Mouse (Mus musculus) thymus, postnatal 4 days (tissue): ENCODE results near the gene Cdh12.

ENCODE experiments used
- DNase-seq: peaks from one replicate; pipeline ENCODE4 v3.0.0; 2021

Cdh12 gene

DNA sequence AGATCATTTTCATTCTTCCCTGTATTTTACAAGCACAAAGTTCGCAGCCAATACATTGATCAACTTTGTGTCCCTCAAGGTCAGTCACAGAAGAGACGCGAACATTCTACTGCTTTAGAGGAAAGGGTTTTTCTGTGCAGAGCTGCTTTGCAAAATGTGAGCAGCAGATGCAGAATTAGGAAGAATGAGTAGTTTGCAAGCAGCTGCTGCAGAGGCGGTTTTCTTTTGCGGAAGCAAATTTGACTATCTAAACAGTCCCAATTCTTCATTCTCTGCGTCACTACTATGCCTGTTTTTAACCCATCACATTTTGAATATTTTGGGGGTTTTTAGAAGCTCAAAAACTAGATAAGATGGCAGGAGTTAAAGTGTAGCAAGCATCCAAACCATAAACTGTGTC is 956.1 kb downstream of the Cdh12 start:
- no peak for DNase-seq

DNA sequence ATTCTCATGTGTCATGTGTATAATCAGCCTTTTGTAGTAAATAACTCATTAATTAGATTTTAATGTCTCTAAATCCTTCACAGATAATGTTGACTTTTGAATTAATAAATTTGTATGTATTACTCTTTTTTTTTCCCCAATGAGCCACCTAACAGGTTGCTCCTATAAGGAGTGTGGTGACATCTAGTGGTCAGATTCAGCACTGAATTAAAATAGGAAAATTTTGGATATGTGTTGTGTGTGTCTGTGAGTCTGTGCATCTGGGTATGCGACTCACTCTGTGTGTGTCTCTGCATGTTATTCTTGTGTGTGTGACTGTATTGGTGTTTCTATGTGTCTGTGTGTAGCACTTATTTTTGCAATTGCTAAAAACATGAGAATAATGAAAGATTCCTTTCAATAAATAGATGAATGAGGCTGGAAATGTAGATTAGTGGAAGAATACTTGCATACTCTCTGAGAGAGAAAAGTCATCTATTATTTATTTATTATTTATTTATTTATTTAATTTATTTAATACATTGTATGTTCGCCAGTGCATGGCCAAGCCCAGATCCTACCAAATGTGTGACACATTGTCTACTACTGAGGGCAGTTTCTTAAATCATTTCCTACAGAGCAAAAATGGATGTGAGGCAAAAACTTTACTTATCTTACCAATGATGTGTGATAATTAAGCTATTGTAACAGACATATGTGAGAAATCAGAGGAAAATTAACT is 958.4 kb downstream of the Cdh12 start:
- no peak for DNase-seq

DNA sequence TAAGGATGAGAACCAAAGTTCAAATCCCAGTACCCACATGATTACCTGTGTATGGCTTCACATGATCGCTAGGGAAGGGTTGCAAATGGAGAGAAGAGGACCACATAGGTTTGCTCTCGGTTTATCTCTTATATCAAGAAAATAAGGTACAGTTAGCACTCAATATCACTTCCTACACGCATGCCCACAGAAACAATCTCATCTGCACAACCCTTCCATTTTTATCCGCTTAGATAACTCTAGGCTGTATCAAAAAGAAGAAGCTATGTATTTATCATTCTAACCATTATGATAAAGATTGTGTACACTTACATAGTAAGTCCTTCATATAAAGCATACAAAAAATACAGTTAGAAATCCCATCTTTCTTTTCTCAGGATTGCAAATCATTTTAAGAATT is 988.3 kb downstream of the Cdh12 start:
- DNase-seq: no peak

DNA sequence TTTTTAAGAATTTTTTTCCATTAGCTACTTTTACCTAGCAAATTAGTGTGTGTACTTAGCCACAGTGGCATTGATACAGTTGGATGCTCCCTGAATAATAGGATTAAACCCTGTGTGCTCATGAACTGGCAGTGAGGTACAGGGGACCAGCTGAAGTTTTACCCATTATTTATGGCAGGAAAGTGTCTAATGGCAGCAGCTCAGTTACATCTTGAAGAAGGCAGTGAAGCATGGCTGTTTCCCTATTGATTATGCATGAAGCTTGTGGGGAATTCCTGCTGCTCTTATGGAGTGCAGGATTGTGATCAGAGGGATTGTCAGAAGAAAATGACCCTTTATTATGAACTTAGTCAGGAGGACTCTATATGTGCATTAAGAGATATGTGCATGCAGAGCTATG is 988.9 kb downstream of the Cdh12 start:
- no peak for DNase-seq

DNA sequence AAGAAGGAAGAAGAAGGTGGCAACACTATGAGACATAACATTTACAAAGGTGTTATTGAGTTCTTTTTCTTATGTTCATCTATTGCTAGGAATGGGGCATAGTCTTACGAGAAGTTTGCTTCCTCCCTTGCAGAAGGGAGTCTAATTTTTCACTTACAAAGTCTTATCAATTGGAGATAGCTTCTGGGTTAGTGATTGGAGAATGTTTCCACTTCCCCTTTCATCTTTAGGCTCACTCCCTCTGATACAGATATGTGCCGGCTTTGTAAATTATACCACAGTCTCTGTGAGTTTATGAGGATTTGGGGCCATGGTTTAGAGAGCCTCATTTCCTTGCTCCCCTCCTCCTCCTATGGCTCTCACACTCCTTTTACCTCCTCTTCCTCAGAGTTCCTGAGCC is 1009.0 kb downstream of the Cdh12 start:
- DNase-seq: no peak

GRCm38 (mm10) chr15:21519355-21519869 is 1070.3 kb downstream of the Cdh12 start:
- no peak for DNase-seq

- no peak for DNase-seq
Measured at GRCm38 (mm10) chr15:21530804-21531203, 1081.7 kb downstream of the Cdh12 start.

DNA sequence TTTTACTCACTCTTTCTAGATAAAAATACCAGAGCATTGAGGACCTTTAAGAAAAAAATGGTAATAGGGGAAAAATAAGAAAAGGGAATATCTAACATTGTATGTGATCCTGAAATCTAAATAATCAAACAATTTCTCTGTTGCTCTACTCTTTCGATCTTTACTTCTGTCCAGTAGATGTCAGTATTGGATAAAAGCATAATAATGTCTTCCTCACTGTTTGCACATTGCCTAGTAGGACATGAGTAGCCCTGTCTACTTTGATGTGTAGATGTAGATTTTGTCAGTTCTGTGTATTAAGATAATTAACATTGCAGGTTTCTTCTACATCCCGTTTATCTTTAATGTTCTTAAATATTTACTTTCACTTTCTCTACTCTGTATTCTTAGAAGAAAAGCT is 1087.8 kb downstream of the Cdh12 start:
- DNase-seq: no peak

DNA sequence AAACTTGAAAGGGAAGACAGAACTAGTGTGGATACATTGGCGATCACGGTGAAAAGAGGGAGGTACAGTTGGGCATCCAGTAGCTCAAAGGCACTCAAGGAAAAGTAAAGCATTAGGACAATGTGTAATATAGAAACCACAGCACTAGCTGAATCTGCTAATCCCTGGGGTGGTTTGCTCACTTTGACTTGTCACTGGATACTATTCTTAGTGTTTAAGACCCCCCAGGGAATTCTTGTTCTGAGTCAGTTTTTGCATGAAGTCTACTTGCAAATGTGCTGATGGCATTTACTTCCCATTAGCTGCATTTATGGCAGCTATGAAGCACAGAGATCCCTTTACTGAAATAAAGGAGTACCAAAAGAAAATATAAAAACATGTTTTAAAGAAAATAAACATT is 1095.7 kb downstream of the Cdh12 start:
- no peak for DNase-seq

DNA sequence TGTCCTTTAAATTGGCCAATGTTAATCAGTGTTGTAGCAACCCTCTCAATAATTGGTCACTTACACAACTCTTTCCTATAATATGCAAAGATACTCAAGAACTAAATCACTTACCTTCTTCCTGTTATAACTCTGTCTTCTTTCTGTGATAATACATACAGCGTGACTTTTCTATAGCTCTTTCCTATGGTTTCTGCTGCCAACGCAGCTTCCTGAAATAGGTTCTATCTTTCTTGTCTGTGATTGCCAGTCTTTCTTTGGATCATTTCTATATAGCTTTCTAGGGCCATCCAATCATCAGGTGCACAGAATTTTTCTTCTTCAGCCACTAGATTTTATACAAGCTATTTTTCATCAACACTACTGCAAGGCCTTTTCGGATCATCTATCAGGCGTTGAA is 1106.9 kb downstream of the Cdh12 start:
- DNase-seq: no peak

GRCm38 (mm10) chr15:21566314-21567051 is 1117.4 kb downstream of the Cdh12 start:
- DNase-seq: no peak

GRCm38 (mm10) chr15:21604510-21604909 is 1155.4 kb downstream of the Cdh12 start:
- no peak for DNase-seq
